Mouse (Mus musculus): ENCODE measurements around the gene Swap70. TPM values are rescaled to one million over a fixed set of nuclear protein-coding genes. Genes with fewer than 3 reads are reported as not detected.

The Swap70 gene
- total RNA-seq, 2 experiments from 2014 or later, result 10.7 TPM

DNA sequence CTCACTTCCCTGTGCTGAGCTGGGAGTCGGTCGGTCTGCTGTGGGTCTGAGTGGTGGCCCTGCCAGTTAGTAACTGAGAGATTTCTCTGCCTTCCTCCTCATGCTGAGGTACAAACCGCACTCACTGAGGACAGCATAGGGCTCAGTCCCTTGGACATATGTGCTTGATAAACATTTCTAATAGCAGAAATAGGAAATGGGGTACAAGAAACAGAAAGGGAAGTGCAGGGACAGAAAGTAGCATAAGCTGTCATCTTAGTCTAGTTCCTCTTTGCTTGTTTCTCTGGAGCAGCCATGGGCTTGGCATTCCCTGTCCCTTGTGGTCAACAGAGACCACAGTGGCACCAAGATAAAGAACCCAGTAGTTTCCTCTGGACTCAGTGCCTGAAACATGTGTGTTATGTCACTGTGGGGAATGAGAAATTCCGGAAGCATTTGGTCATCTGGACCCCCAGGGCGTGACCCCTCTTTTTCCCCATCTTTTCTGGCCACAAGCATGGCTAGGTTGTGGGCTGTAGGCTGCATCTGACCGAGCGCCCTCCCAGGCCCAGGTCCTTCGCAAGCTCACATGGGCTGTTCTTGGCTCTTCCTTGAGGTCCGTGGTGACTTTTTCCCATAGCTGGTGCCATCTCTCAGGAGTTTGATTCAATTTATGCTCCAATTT is 92.0 kb downstream of the Swap70 start:
- DNase-seq, result no peak

DNA sequence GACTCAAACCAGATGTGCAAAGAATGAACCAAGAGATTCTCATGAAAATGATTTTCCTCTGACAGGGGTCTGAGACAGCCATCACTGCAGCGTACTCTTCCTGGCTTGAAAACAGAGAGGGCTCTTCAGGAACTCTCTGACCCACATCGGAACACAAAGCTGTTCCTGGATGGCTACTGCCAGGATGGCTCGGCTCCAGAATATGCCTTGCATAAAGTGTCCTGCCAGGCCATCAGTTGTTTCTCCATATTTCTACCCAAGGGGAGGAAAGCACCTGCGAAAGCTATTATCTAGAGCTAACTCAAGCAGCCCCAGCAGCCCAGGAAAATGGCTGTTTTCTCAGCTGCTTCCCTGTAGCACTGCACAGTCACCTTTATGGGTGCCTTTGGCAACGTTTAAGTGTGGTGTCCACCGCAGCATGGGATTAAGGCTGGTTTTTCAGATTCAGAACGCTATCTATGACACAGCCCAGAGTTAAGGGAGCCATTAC is 92.9 kb downstream of the Swap70 start:
- no peak for DNase-seq

DNA sequence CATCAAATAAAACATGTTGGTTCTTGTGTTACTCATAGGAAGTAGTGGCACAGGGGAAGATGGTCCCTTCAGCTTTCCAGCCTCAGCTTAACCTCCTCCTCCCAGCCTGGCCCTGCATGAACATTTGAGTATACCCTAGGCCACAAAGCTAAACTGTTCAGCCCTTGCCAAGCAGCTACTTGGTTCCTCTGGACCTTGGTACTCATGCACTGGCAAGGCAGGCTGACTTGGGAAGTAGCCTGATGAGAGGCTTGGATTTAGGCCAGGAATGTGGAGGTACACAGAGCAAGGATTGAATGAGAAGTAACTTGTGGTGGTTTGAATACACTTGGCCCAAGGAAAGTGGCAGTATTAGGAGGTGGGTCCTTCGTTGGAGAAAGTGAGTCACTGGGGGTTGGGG is 93.8 kb downstream of the Swap70 start:
- DNase-seq, result no peak

- DNase-seq, result no peak
Measured at GRCm38 (mm10) chr7:110317412-110317811, 95.9 kb downstream of the Swap70 start.

DNA sequence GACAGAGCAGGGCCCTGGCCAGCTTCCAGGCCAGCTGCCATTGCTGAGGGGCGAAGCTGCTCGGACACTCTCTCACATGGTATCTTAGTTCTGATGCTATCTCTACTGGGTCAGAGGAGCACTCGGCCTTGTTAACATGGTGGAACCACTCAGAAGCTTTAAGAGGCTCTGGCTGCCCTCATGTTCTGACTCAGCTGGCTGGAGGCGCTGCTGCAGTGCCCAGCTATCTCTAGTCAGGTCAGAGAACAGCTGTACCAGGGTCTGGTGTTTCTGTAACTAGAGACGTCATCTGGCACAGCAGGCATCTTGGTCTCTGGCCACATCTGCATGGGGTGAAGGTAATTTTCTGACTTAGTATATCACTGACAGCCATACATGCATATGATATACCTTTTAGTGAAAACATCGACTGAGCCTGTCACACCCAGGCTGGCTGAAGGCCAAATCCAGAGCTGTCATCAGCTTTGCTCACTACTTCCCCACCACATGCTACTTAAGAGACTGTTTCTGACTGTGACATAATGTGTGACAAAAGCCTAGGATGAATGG is 97.5 kb downstream of the Swap70 start:
- DNase-seq, result no peak

GRCm38 (mm10) chr7:110321106-110321505 is 99.6 kb downstream of the Swap70 start:
- no peak for DNase-seq

DNA sequence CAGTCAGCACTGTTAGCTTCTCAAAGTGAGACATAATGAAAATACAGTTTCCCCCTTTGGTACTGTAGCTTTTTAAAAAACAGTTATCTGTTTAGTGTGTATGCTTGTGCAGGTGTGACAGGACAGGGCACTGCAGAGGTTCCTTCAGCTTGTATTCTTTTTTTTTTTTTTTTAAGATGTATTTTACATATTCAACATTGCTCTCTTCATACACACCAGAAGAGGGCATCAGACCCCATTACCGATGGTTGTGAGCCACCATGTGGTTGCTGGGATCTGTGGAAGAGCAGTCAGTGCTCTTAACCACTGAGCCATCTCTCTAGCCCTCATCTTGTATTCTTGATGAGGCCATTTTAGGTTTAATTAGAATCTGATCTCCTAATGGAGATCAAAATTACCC is 103.3 kb downstream of the Swap70 start:
- DNase-seq, result no peak

GRCm38 (mm10) chr7:110325381-110326110 is 104.0 kb downstream of the Swap70 start:
- DNase-seq, result no peak

Other genes with a start within 250 kb of the Swap70 start
- gene Tmem41b, start 234.8 kb upstream of the Swap70 start, total RNA-seq (2021), result 10 to 100 TPM; 49.2 to 52.9 TPM
- 100 to 1,000 TPM; 106 to 111 TPM for gene Ipo7, start 203.4 kb upstream of the Swap70 start, total RNA-seq (2021)
- gene Zfp143, start 160.5 kb upstream of the Swap70 start, total RNA-seq (2021), result 10 to 100 TPM; 11.5 to 13.7 TPM
- 10 to 100 TPM; 19.7 to 22.6 TPM for gene Wee1, start 99.7 kb upstream of the Swap70 start, total RNA-seq (2021)